Mouse (Mus musculus) hindbrain, embryonic 10.5 days (tissue): ENCODE measurements around the gene Hmcn2. TPM values are rescaled to one million over a fixed set of nuclear protein-coding genes. Genes with fewer than 3 reads are reported as not detected.

Experiments used
- DNase-seq: peaks from one replicate; pipeline ENCODE4 v3.0.0-alpha.2; 2017; ENCODE audit warnings: low spot score
- H3K27ac ChIP-seq: fragments of 300-500 bp; sonication (generic); 2 replicates; pipeline ENCODE4 v1.5.1; 2016; ENCODE audit warnings: mild to moderate bottlenecking, moderate library complexity
- H3K27me3 ChIP-seq: fragments of 300-500 bp; sonication (generic); 2 replicates; pipeline ENCODE4 v1.6.1; 2016; ENCODE audit warnings: mild to moderate bottlenecking; ENCODE audit not compliant: poor library complexity, insufficient read depth, severe bottlenecking
- H3K36me3 ChIP-seq: fragments of 300-500 bp; sonication (generic); 2 replicates; pipeline ENCODE4 v1.6.1; 2016; ENCODE audit warnings: mild to moderate bottlenecking, moderate library complexity
- H3K4me1 ChIP-seq: fragments of 300-500 bp; sonication (generic); replicated peaks from 2 replicates; pipeline ENCODE4 v1.6.1; 2016; ENCODE audit warnings: mild to moderate bottlenecking
- H3K4me3 ChIP-seq: fragments of 300-500 bp; sonication (generic); 2 replicates; pipeline ENCODE4 v1.5.1; 2016; ENCODE audit warnings: mild to moderate bottlenecking, moderate library complexity
- H3K9me3 ChIP-seq: fragments of 300-500 bp; sonication (generic); 2 replicates; pipeline ENCODE4 v1.6.1; 2016; ENCODE audit warnings: mild to moderate bottlenecking, moderate library complexity
- WGBS: fragments of 180-500 bp; shearing (Covaris S2); methylation state at CpG from one replicate; pipeline ENCODE4 v1.1.7; 2016; 5-methylcytosine and 5-hydroxymethylcytosine counted together
- polyA plus RNA-seq: library from polyadenylated mRNA; unstranded; fragments of >200 nt; fragmentation: Nextera tagmentation; extraction: Ambion mirVana; gene quantifications from 2 replicates; pipeline ENCODE4 v1.2.1, GENCODE M21; 2016

Gene Hmcn2
- polyA plus RNA-seq, 1 experiment from 2014 or later = not detected

DNA sequence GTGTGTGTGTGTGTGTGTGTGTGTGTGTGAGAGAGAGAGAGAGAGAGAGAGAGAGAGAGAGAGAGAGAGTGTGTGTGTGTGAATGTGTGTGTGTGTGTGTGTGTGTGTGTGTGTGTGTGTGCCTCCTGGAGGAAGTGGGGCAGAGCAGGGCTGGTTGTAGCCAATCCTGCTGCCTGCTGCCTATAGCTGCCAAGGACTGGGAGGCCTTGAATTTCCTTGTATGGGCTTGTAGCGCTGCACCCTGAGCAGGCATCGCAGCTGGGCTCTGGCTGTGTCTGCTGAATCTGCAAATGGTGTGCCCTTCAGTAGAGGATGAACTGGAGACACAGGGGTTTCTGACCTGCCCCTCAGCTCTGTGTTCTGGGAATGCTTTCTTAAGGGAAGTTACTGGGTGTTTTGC, 3.9 kb downstream of the Hmcn2 start:
- no peaks in the 10 kb centered on the region for H3K36me3 ChIP-seq
- peaks cover 63% of the 10 kb centered on the region for H3K27me3 ChIP-seq
- DNase-seq = no peak
- peaks cover 19% of the 10 kb centered on the region for H3K4me1 ChIP-seq
- WGBS = 21% methylated on average over 2 of the region's 2 CpGs
- no peak overlapping the region for H3K27ac ChIP-seq
- H3K9me3 ChIP-seq = no peaks in the 10 kb centered on the region
- H3K4me3 ChIP-seq = no peak overlapping the region

GRCm38 (mm10) chr2:31319200-31319599, 5.0 kb downstream of the Hmcn2 start:
- WGBS = 75% methylated on average over 2 of the region's 2 CpGs
- Histone ChIP-seq H3K36me3 (no peaks in the 10 kb centered on the region), H3K9me3 (no peaks in the 10 kb centered on the region), H3K27me3 (peaks cover 53% of the 10 kb centered on the region), H3K4me1 (peaks cover 14% of the 10 kb centered on the region), H3K4me3 (no peak overlapping the region), H3K27ac (no peak overlapping the region)
- no peak for DNase-seq

GRCm38 (mm10) chr2:31327186-31327585, 13.0 kb downstream of the Hmcn2 start:
- Histone ChIP-seq H3K27me3 (peaks cover 16% of the 10 kb centered on the region), H3K9me3 (no peaks in the 10 kb centered on the region), H3K4me3 (no peak overlapping the region), H3K4me1 (peaks cover 13% of the 10 kb centered on the region; the same call in 1 of the 2 replicates), H3K27ac (no peak overlapping the region), H3K36me3 (no peaks in the 10 kb centered on the region)
- 49% methylated on average over 10 of the region's 10 CpGs for WGBS
- DNase-seq = no peak

DNA sequence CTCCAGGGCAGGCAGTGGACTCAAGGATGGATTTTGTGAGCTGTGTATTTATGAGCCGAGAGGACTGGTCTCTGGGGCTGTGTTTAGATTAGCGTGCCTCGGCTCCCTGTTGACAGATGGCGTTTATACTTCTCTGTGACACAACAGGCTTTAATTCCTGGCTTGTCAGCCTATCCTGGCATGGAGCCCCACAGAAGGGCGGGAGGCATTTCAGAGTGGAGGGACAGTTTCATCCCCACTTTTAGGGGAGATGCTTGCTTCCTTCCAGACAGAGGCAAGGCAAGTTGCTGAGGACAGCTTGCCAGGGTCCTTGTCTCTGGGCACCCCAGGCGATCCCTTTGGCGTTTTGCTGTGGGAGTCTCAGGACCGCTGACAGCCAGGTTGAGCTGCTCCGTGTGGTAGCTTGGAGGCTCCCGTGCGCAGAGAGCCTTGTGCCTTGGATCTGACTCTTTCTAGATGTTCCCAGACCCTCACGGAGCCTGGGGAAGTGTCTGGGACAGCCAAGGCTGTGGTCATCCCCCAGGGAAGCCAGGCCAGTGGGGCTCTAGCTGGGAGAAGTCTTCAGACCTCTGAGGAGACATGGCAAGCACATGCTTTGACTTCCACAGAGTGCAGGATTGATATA, 23.6 kb downstream of the Hmcn2 start:
- 61% methylated on average over 12 of the region's 12 CpGs for WGBS
- no peak for DNase-seq
- Histone ChIP-seq H3K27me3 (no peaks in the 10 kb centered on the region; the same call in 1 of the 2 replicates), H3K36me3 (no peaks in the 10 kb centered on the region), H3K27ac (no peak overlapping the region), H3K9me3 (no peaks in the 10 kb centered on the region), H3K4me3 (no peak overlapping the region), H3K4me1 (peaks cover 27% of the 10 kb centered on the region)

GRCm38 (mm10) chr2:31339826-31340225, 25.6 kb downstream of the Hmcn2 start:
- no peaks in the 10 kb centered on the region for H3K9me3 ChIP-seq
- WGBS = 66% methylated on average over 9 of the region's 9 CpGs
- DNase-seq = peak; percentile 69
- H3K4me3 ChIP-seq = no peak overlapping the region
- no peaks in the 10 kb centered on the region for H3K36me3 ChIP-seq
- peaks cover 27% of the 10 kb centered on the region for H3K4me1 ChIP-seq
- H3K27me3 ChIP-seq = no peaks in the 10 kb centered on the region; the same call in 1 of the 2 replicates
- H3K27ac ChIP-seq = no peak overlapping the region

GRCm38 (mm10) chr2:31341726-31342535, 27.7 kb downstream of the Hmcn2 start:
- no peak for DNase-seq
- WGBS = 78% methylated on average over 8 of the region's 8 CpGs
- Histone ChIP-seq H3K9me3 (no peaks in the 10 kb centered on the region), H3K4me1 (peaks cover 27% of the 10 kb centered on the region), H3K27me3 (no peaks in the 10 kb centered on the region; the same call in 1 of the 2 replicates), H3K4me3 (no peak overlapping the region), H3K36me3 (no peaks in the 10 kb centered on the region), H3K27ac (no peak overlapping the region)

- 0 out of 2 replicates have a peak, but pooled peaks cover 4% of the 10 kb centered on the region for H3K4me1 ChIP-seq
- DNase-seq = peak; percentile 66
- no peaks in the 10 kb centered on the region for H3K36me3 ChIP-seq
- no peak overlapping the region for H3K4me3 ChIP-seq
- no peaks in the 10 kb centered on the region for H3K9me3 ChIP-seq
- no peaks in the 10 kb centered on the region for H3K27me3 ChIP-seq
- H3K27ac ChIP-seq = no peak overlapping the region
- 37% methylated on average over 12 of the region's 12 CpGs for WGBS
These were observed 31.9 kb downstream of the Hmcn2 start for GRCm38 (mm10) chr2:31346096-31346495.

- Histone ChIP-seq H3K27me3 (no peaks in the 10 kb centered on the region), H3K27ac (no peak overlapping the region), H3K9me3 (no peaks in the 10 kb centered on the region), H3K4me3 (no peak overlapping the region), H3K36me3 (no peaks in the 10 kb centered on the region), H3K4me1 (no peaks in the 10 kb centered on the region)
- WGBS = 78% methylated on average over 3 of the region's 3 CpGs
- no peak for DNase-seq
These were observed 34.2 kb downstream of the Hmcn2 start for GRCm38 (mm10) chr2:31348373-31348772.

DNA sequence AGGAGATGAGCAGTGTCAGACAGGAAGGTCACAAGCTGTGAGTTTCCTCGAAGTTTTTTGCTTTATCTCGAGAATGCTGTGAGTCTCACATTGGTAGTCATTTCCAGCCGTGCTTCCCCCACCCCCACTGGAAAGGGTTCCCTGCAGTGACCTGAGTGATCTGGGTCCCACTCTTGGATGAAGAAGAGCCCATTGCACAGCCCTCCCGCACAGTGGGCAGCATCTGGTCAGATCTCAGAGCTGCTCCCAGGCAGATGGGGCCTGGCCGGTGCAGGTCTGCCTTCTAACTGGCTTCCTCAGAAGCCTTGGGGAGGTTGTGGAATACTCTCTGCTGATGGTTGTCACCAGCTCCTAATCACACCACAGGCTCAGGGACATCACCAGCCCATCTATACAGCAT, 34.6 kb downstream of the Hmcn2 start:
- Histone ChIP-seq H3K4me1 (no peaks in the 10 kb centered on the region), H3K27me3 (no peaks in the 10 kb centered on the region), H3K36me3 (no peaks in the 10 kb centered on the region), H3K9me3 (no peaks in the 10 kb centered on the region), H3K4me3 (no peak overlapping the region), H3K27ac (no peak overlapping the region)
- DNase-seq = no peak
- 64% methylated on average over 5 of the region's 5 CpGs for WGBS

GRCm38 (mm10) chr2:31356771-31357170, 42.6 kb downstream of the Hmcn2 start:
- WGBS = 84% methylated on average over 5 of the region's 5 CpGs
- Histone ChIP-seq H3K9me3 (no peaks in the 10 kb centered on the region), H3K27me3 (no peaks in the 10 kb centered on the region), H3K4me3 (no peak overlapping the region), H3K36me3 (no peaks in the 10 kb centered on the region), H3K27ac (no peak overlapping the region), H3K4me1 (no peaks in the 10 kb centered on the region)
- DNase-seq = no peak

DNA sequence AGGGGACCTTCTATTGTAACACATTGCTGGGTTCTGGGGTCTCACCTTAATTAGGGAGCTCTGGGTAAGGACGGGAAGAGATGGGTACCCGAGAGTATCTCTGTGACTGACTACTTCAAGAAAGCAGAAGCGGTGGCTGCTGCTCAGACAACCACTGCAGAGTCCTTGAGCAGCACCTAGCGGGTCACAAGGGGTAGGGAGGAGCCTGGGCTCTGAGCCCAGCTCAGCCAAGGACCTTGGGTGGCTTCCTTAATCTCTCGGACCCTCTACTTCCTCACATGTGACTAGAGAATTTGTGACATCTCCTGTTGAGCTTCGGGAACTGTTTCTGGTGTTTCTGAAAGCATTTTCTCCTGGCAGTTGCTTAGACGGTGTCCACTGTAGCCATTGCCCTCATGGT, 45.1 kb downstream of the Hmcn2 start:
- WGBS = 80% methylated on average over 7 of the region's 7 CpGs
- DNase-seq = no peak

GRCm38 (mm10) chr2:31367186-31367585, 53.0 kb downstream of the Hmcn2 start:
- H3K36me3 ChIP-seq = no peaks in the 10 kb centered on the region
- H3K27me3 ChIP-seq = no peaks in the 10 kb centered on the region
- WGBS = 80% methylated on average over 7 of the region's 7 CpGs
- DNase-seq = no peak
- H3K4me1 ChIP-seq = no peaks in the 10 kb centered on the region; the same call in 1 of the 2 replicates
- no peak overlapping the region for H3K4me3 ChIP-seq
- H3K9me3 ChIP-seq = peaks cover 4% of the 10 kb centered on the region
- H3K27ac ChIP-seq = no peak overlapping the region

More for the DNA sequence above, 45.1 kb downstream of the Hmcn2 start:
- Histone ChIP-seq H3K4me1 (no peaks in the 10 kb centered on the region; the same call in 1 of the 2 replicates), H3K4me3 (no peak overlapping the region), H3K27ac (no peak overlapping the region), H3K9me3 (no peaks in the 10 kb centered on the region), H3K27me3 (no peaks in the 10 kb centered on the region), H3K36me3 (no peaks in the 10 kb centered on the region)

GRCm38 (mm10) chr2:31371396-31371795, 57.2 kb downstream of the Hmcn2 start:
- Histone ChIP-seq H3K4me3 (no peak overlapping the region), H3K9me3 (peaks cover 9% of the 10 kb centered on the region), H3K27ac (no peak overlapping the region), H3K27me3 (no peaks in the 10 kb centered on the region), H3K36me3 (no peaks in the 10 kb centered on the region), H3K4me1 (peaks cover 5% of the 10 kb centered on the region; the same call in 1 of the 2 replicates)
- WGBS = 89% methylated on average over 9 of the region's 9 CpGs
- no peak for DNase-seq
